Mouse (Mus musculus): ENCODE results near the gene Pou2f3. TPM values are rescaled to one million over a fixed set of nuclear protein-coding genes. Genes with fewer than 3 reads are reported as not detected.
"Not testable (repeated sequence)": the region's sequence is repeated elsewhere in the genome, so short reads cannot be mapped to it uniquely, and the experiment has no call there.

Gene Pou2f3
- total and polyA plus RNA-seq, 3 experiments = 0.14 TPM; not detected in 2

DNA sequence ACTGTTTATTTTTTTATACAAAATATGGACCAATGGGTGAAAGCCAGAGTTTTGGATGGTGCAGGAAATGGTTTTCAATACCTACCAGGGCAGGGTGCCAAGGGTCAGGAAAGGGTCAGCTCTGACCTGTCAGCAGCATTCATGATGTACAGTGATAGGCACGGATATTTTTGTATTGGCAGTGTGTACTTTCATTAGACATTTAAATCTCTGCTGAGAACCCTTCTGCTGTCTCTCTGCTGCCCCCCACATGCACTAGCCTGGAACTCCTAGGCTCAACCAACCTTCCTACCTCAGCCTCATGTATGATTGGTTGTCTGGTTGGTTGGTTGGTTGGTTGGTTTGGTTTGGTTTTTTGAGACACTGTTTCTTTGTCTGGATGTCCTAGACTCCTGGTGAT lies 87.8 kb downstream of the Pou2f3 start:
- DNase-seq = no peak
- no peak overlapping the region for H3K4me3 ChIP-seq
- H3K4me1 ChIP-seq (ENCODE audit: control insufficient read depth, insufficient read depth, low read length) = peaks cover 5% of the 10 kb centered on the region
- no peak overlapping the region for H3K9ac ChIP-seq (ENCODE audit: low read depth, low read length)
- H3K36me3 ChIP-seq (ENCODE audit: control insufficient read depth, insufficient read depth, low read length) = no peaks in the 10 kb centered on the region
- H3K27me3 ChIP-seq (ENCODE audit: control insufficient read depth, insufficient read depth, low read length) = no peaks in the 10 kb centered on the region
- 0% methylated on average over 1 of the region's 1 CpGs for WGBS
- H3K79me2 ChIP-seq (replicated peaks; ENCODE audit: control insufficient read depth, insufficient read depth, low read length) = no peaks in the 10 kb centered on the region
- intact Hi-C loops (cut with DNase I) = no loop called here
- TF ChIP-seq EP300 (IDR thresholded peaks at IDR 0.05; ENCODE audit: insufficient read depth, low read depth, low read length) (0 out of 2 replicates have a peak, but pooled peaks have one; percentile 28), CTCF (IDR thresholded peaks at IDR 0.05) (peak; percentile 69), POLR2A (IDR thresholded peaks at IDR 0.05; ENCODE audit: insufficient read depth, low read depth, low read length) (no peak)
- H3K27ac ChIP-seq = no peak overlapping the region

DNA sequence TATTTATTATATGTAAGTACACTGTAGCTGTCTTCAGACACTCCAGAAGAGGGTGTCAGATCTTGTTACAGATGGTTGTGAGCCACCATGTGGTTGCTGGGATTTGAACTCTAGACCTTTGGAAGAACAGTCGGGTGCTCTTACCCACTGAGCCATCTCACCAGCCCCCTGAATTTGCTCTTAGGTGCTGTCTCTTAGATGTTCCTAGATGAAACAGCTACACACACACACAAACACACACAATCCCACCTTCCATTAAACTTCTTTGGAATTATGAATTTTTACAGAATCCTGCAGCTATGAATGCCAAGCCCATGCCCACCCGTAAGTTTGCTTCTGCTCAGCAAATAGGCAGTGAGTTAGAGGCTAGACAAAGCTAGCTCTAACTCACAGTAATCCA lies 88.2 kb downstream of the Pou2f3 start:
- H3K79me2 ChIP-seq (replicated peaks; ENCODE audit: control insufficient read depth, insufficient read depth, low read length); H3K27ac ChIP-seq: not testable (repeated sequence)

DNA sequence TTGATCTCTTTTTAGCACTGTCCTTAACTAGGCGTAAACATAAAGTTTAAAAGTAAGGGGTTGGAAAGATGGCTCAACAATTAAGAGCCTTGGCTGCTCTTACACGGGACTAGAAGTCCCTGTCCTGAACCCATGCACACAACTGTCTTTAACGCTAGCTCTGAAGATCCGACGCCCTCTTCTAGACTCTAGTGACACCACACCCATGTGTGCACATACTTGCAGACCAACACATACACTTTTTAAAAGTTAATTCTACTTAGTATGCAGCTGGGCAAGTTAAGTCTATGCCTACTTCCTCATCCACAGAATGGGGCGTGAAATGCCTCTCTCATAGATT lies 93.2 kb downstream of the Pou2f3 start:
- 92% methylated on average over 6 of the region's 6 CpGs for WGBS
- no peak for DNase-seq
- Histone ChIP-seq H3K9ac (ENCODE audit: low read depth, low read length) (no peak overlapping the region), H3K4me3 (no peak overlapping the region), H3K4me1 (ENCODE audit: control insufficient read depth, insufficient read depth, low read length) (peaks cover 3% of the 10 kb centered on the region), H3K27ac (no peak overlapping the region; the same call in 1 of the 2 replicates), H3K79me2 (replicated peaks; ENCODE audit: control insufficient read depth, insufficient read depth, low read length) (no peaks in the 10 kb centered on the region), H3K36me3 (ENCODE audit: control insufficient read depth, insufficient read depth, low read length) (peaks cover 7% of the 10 kb centered on the region), H3K27me3 (ENCODE audit: control insufficient read depth, insufficient read depth, low read length) (no peaks in the 10 kb centered on the region)
- intact Hi-C loops (cut with DNase I) = no loop called here
- TF ChIP-seq POLR2A (IDR thresholded peaks at IDR 0.05; ENCODE audit: insufficient read depth, low read depth, low read length) = no peak
- no peak for TF ChIP-seq EP300 (IDR thresholded peaks at IDR 0.05; ENCODE audit: insufficient read depth, low read depth, low read length)
- no peak for TF ChIP-seq CTCF (IDR thresholded peaks at IDR 0.05)

More for the DNA sequence above, 88.2 kb downstream of the Pou2f3 start:
- H3K9ac ChIP-seq (ENCODE audit: low read depth, low read length); H3K36me3 ChIP-seq (ENCODE audit: control insufficient read depth, insufficient read depth, low read length); intact Hi-C loops (cut with DNase I); H3K27me3 ChIP-seq (ENCODE audit: control insufficient read depth, insufficient read depth, low read length); H3K4me3 ChIP-seq; DNase-seq; H3K4me1 ChIP-seq (ENCODE audit: control insufficient read depth, insufficient read depth, low read length): not testable (repeated sequence)
- WGBS = 89% methylated on average over 2 of the region's 2 CpGs

DNA sequence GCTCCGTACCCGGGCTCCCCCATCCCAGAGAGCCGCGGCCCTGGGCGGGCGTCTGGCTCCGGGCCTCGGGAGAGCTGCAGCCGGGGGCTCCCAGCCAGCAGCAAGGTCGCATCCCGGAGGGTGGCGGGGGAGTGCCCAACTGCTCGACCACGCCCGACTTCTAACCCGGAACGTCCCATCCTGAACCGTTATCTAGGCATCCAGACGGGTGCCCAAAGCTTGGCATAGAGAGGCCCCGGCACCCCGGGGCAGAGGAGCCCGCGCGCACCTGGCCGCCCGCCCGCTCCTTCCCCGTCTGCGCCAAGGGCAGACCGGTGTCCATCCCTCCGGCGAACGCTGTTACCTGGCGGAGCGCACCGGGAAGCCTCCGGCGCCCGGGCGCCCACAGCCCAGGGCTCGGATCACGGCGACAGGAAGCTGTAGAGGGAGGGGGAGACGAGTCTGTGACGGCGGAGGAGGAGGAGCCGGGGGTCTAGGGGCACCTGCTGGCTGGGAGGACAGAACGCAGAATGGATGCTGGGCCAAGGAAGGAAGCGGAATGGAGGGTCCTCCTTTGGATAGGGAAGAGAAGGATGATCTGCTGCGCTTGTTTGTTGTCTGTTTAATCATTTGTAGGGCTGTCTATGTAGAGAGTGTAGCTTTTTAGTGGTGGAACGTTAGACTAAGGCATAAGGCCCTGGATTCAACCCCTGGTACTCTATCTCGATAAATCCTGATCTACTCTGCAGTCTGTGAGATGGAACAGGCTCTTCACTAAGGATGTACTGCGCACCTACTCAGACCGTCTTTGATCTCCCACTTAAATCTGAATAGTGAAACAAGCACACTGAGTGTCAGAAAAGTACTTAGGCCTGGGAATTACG lies 93.8 kb downstream of the Pou2f3 start, which contains the start of gene Tmem136:
Gene Tmem136 (minus strand): TSS at position 437 of the 863 bp plus-strand sequence.
- Histone ChIP-seq H3K27ac (peak within 1 kb of the TSS; percentile 82), H3K4me3 (peak within 1 kb of the TSS; percentile 64), H3K79me2 (replicated peaks; ENCODE audit: control insufficient read depth, insufficient read depth, low read length) (no peaks in the 10 kb centered on the region), H3K9ac (ENCODE audit: low read depth, low read length) (peak within 1 kb of the TSS; percentile 68), H3K27me3 (ENCODE audit: control insufficient read depth, insufficient read depth, low read length) (no peaks in the 10 kb centered on the region), H3K4me1 (ENCODE audit: control insufficient read depth, insufficient read depth, low read length) (peaks cover 3% of the 10 kb centered on the region), H3K36me3 (ENCODE audit: control insufficient read depth, insufficient read depth, low read length) (peaks cover 7% of the 10 kb centered on the region)
- 7% methylated on average over 55 of the region's 55 CpGs for WGBS
- peak; percentile 79 to 80 for DNase-seq
- TF ChIP-seq CTCF (IDR thresholded peaks at IDR 0.05) (no peak), POLR2A (IDR thresholded peaks at IDR 0.05; ENCODE audit: insufficient read depth, low read depth, low read length) (no peak), EP300 (IDR thresholded peaks at IDR 0.05; ENCODE audit: insufficient read depth, low read depth, low read length) (no peak)
- intact Hi-C loops (cut with DNase I) = no loop called here

DNA sequence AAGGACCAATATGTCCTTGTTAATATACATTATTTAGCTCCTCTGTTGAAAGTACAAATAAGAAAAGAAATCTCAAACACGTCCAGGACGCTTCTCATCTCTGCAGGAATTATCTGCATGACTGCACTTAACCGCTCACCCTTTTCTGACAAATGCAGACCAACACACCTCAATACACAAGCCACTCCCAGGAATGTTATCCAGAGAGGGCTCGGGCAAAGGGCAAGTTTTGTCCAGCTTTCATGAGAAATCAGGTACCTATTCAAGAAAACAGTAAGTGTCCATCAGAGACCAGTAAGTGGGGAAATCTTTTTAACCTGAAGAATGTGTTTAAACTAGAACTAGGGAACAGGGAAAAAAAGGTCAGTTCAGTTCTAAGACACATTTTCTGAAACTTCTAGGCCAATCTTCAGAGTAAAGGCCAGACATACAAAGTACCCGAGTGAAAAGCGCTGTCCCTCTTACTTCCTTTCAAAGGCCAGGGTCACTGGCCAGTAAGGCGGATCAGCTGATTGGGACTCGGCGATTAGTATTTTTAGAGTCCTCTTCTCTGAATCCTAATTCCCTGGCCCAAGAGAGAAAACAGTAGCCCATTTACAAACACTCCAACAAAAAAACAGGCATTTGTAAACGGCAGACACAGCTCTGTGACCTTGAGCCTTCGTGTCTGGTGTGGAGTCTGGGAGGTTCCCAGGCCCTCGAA lies 94.6 kb downstream of the Pou2f3 start:
- 27% methylated on average over 12 of the region's 12 CpGs for WGBS
- H3K9ac ChIP-seq (ENCODE audit: low read depth, low read length) = peak overlapping the region; percentile 68
- TF ChIP-seq CTCF (IDR thresholded peaks at IDR 0.05) = no peak
- no peak for TF ChIP-seq EP300 (IDR thresholded peaks at IDR 0.05; ENCODE audit: insufficient read depth, low read depth, low read length)
- TF ChIP-seq POLR2A (IDR thresholded peaks at IDR 0.05; ENCODE audit: insufficient read depth, low read depth, low read length) = 0 out of 2 replicates have a peak, but pooled peaks have one; percentile 43
- H3K4me3 ChIP-seq = peak overlapping the region; percentile 64
- DNase-seq = no peak
- H3K27me3 ChIP-seq (ENCODE audit: control insufficient read depth, insufficient read depth, low read length) = no peaks in the 10 kb centered on the region
- H3K4me1 ChIP-seq (ENCODE audit: control insufficient read depth, insufficient read depth, low read length) = peaks cover 5% of the 10 kb centered on the region
- H3K27ac ChIP-seq = peak overlapping the region; percentile 82
- intact Hi-C loops (cut with DNase I) = no loop called here
- H3K36me3 ChIP-seq (ENCODE audit: control insufficient read depth, insufficient read depth, low read length) = peaks cover 7% of the 10 kb centered on the region
- no peaks in the 10 kb centered on the region for H3K79me2 ChIP-seq (replicated peaks; ENCODE audit: control insufficient read depth, insufficient read depth, low read length)

DNA sequence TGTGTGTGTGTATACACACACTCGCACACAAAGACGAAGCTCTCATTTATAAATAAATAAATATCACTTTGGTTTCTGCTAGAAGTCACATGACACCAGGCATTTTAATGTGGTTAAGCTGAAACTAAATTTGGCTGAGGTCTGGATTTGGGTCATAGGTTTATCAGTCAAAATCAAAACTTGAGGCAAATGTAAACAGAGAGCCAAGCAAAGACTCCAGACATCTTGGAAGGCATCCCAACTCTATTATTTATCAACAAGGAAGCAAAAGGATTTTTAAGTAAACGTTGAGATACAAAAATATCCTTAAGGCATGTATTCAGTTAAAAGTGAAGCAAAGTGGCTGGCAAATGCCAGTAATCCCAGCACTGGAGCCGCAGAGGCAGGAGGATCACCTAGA lies 95.3 kb downstream of the Pou2f3 start:
- intact Hi-C loops (cut with DNase I) = no loop called here
- peak overlapping the region; percentile 82 for H3K27ac ChIP-seq
- H3K4me1 ChIP-seq (ENCODE audit: control insufficient read depth, insufficient read depth, low read length) = peaks cover 7% of the 10 kb centered on the region
- H3K9ac ChIP-seq (ENCODE audit: low read depth, low read length) = no peak overlapping the region
- H3K4me3 ChIP-seq = no peak overlapping the region
- H3K79me2 ChIP-seq (replicated peaks; ENCODE audit: control insufficient read depth, insufficient read depth, low read length) = no peaks in the 10 kb centered on the region
- TF ChIP-seq EP300 (IDR thresholded peaks at IDR 0.05; ENCODE audit: insufficient read depth, low read depth, low read length) (no peak), POLR2A (IDR thresholded peaks at IDR 0.05; ENCODE audit: insufficient read depth, low read depth, low read length) (no peak), CTCF (IDR thresholded peaks at IDR 0.05) (no peak)
- 69% methylated on average over 4 of the region's 4 CpGs for WGBS
- DNase-seq = no peak
- H3K36me3 ChIP-seq (ENCODE audit: control insufficient read depth, insufficient read depth, low read length) = peaks cover 7% of the 10 kb centered on the region
- H3K27me3 ChIP-seq (ENCODE audit: control insufficient read depth, insufficient read depth, low read length) = no peaks in the 10 kb centered on the region

Data from heart, adult 2 months (tissue).